8 mouse cellular contexts compared by ENCODE assay signal in the genomic region with DNA sequence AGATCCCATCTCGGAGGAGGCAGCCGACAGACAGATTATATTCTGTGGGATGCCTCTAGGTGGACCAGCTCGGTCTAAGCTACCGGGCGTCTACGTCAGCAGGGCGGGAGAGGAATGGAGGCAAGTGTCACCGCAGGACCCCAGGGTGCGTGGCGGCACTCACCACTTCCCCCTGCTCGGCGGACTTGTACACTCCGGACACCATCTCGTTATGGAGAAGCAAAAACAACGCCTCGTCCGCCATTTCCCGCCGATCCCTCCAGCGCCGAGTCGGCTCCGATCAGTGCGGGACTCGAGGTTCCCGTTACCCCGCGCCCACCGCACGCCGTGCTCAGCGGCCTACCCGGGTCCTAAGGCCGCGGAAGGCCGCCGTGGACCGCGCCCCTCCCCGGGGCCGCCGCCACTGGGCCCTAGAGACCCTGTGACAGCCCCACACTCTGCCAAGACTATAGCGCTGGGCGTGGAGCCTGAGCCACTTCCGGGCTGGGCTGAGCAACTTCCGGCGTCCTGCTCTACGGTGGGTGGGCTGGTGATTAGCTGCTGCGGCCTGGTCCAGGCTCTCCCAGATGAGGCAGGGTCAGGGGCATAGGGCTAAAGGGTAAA. TPM values are rescaled to one million over a fixed set of nuclear protein-coding genes. Genes with fewer than 3 reads are reported as not detected.
DNase-seq lines count a peak whose midpoint lies in the region; ATAC-seq and TF ChIP-seq lines count a peak whose summit lies in the region.

TSS of gene Trappc6b (minus strand) at position 480 of the 603 bp plus-strand sequence.

- DNase-seq in MEL (ENCODE audit: low read depth, low spot score) = peak; percentile 88
- peak; percentile 77 to 80 for DNase-seq in cerebellum, adult 18-20 months
- peak; percentile 75 for DNase-seq in heart, postnatal 25 days (ENCODE audit: low spot score)
- peak; percentile 76 to 84 for DNase-seq in layer of hippocampus, adult 18-20 months (ENCODE audit: low spot score in 2 of 2)
- peak; percentile 72 for DNase-seq in lung, adult 2 months
- peak; percentile 81 for DNase-seq in testis, postnatal 10 days (ENCODE audit: low spot score)

- WGBS in forebrain, embryonic 16.5 days = 2% methylated on average over 49 of the region's 49 CpGs
- WGBS in lung, adult 2 months = under 1% methylated on average over 49 of the region's 49 CpGs
- WGBS in neural tube, embryonic 15.5 days = under 1% methylated on average over 49 of the region's 49 CpGs

- peak; percentile 89 to 92 for TF ChIP-seq POLR2A in MEL (IDR thresholded peaks at IDR 0.05; ENCODE audit: control insufficient read depth in 1 of 2, insufficient read depth in 1 of 2, low read depth in 1 of 2, low read length in 2 of 2, poor library complexity in 1 of 2)
- peak; percentile 65; the same call in 1 of the 2 replicates for TF ChIP-seq POLR2A in lung, adult 2 months (IDR thresholded peaks at IDR 0.05; ENCODE audit: borderline replicate concordance, extremely low read depth, low read depth, low read length)

- no peaks in the 10 kb centered on the region for H3K9me3 ChIP-seq in MEL (replicated peaks; ENCODE audit: insufficient read depth, low read length)
- H3K9me3 ChIP-seq in forebrain, embryonic 16.5 days (ENCODE audit: control insufficient read depth, low read length) = no peaks in the 10 kb centered on the region
- H3K9me3 ChIP-seq in neural tube, embryonic 15.5 days (replicated peaks) = no peaks in the 10 kb centered on the region

- peak within 1 kb of the TSS; percentile 80 for H3K27ac ChIP-seq in MEL (ENCODE audit: control insufficient read depth, low read depth, low read length)
- H3K27ac ChIP-seq in forebrain, embryonic 16.5 days (ENCODE audit: low read length) = peak within 1 kb of the TSS; percentile 95
- peak within 1 kb of the TSS; percentile 97 for H3K27ac ChIP-seq in neural tube, embryonic 15.5 days (replicated peaks)

- intact Hi-C loops in heart, postnatal 25 days (cut with DNase I) = loop anchor here (2.0 kb wide), 1 partner anchor 70 kb away; no protein-coding TSS in a partner anchor

- peak within 1 kb of the TSS; percentile 80 for H3K9ac ChIP-seq in MEL (ENCODE audit: control insufficient read depth, low read depth, low read length, poor library complexity, severe bottlenecking)
- peak within 1 kb of the TSS; percentile 94 for H3K9ac ChIP-seq in forebrain, embryonic 16.5 days (replicated peaks; ENCODE audit: low read depth, low read length)
- H3K9ac ChIP-seq in neural tube, embryonic 15.5 days (replicated peaks) = peak within 1 kb of the TSS; percentile 89

- no peaks in the 10 kb centered on the region for H3K27me3 ChIP-seq in MEL (ENCODE audit: control insufficient read depth in 1 of 2, insufficient read depth in 2 of 2, low read length in 2 of 2)
- H3K27me3 ChIP-seq in forebrain, embryonic 16.5 days (replicated peaks; ENCODE audit: control insufficient read depth, insufficient read depth, low read length) = no peaks in the 10 kb centered on the region
- H3K27me3 ChIP-seq in neural tube, embryonic 15.5 days (replicated peaks) = 0 out of 2 replicates have a peak, but pooled peaks cover 2% of the 10 kb centered on the region

- peaks cover 0 to 43% of the 10 kb centered on the region in 2 experiments; a peak in 3 of 4 replicates for H3K36me3 ChIP-seq in MEL (ENCODE audit: control insufficient read depth in 1 of 2, insufficient read depth in 2 of 2, low read length in 2 of 2)
- peaks cover 2% of the 10 kb centered on the region; the same call in 1 of the 2 replicates for H3K36me3 ChIP-seq in forebrain, embryonic 16.5 days (ENCODE audit: control insufficient read depth, insufficient read depth)
- H3K36me3 ChIP-seq in neural tube, embryonic 15.5 days = peaks cover 6% of the 10 kb centered on the region; the same call in 1 of the 2 replicates

- no peak for TF ChIP-seq RAD21 in MEL (IDR thresholded peaks at IDR 0.05; ENCODE audit: low read depth, low read length)

- H3K4me2 ChIP-seq in forebrain, embryonic 16.5 days (ENCODE audit: low read length) = peak within 1 kb of the TSS; percentile 79
- peak within 1 kb of the TSS; percentile 74 for H3K4me2 ChIP-seq in neural tube, embryonic 15.5 days

- peaks cover 10 to 29% of the 10 kb centered on the region in 2 experiments for H3K4me1 ChIP-seq in MEL (ENCODE audit: control insufficient read depth in 1 of 2, insufficient read depth in 2 of 2, low read length in 2 of 2)
- peaks cover 25% of the 10 kb centered on the region for H3K4me1 ChIP-seq in forebrain, embryonic 16.5 days (replicated peaks; ENCODE audit: control insufficient read depth, insufficient read depth, low read length)
- peaks cover 11% of the 10 kb centered on the region for H3K4me1 ChIP-seq in lung, adult 2 months (ENCODE audit: control insufficient read depth, insufficient read depth, low read length)
- peaks cover 31% of the 10 kb centered on the region for H3K4me1 ChIP-seq in neural tube, embryonic 15.5 days

- peak; percentile 98 for ATAC-seq in forebrain, embryonic 16.5 days
- peak; percentile 96 for ATAC-seq in neural tube, embryonic 15.5 days (ENCODE audit: low FRiP score)

- peak within 1 kb of the TSS; percentile 84 to 94 for H3K4me3 ChIP-seq in MEL (ENCODE audit: control insufficient read depth in 1 of 2, insufficient read depth in 1 of 2, low read depth in 2 of 2, low read length in 2 of 2)
- H3K4me3 ChIP-seq in forebrain, embryonic 16.5 days (replicated peaks; ENCODE audit: low read length) = peak within 1 kb of the TSS; percentile 87
- peak within 1 kb of the TSS; percentile 87 for H3K4me3 ChIP-seq in lung, adult 2 months (replicated peaks; ENCODE audit: extremely low read depth, low read depth, low read length)
- H3K4me3 ChIP-seq in neural tube, embryonic 15.5 days (replicated peaks) = peak within 1 kb of the TSS; percentile 73

- TF ChIP-seq CTCF in MEL (IDR thresholded peaks at IDR 0.05 in 2 of 3, conservative IDR thresholded peaks at IDR 0.05 in 1 of 3; ENCODE audit: control insufficient read depth in 1 of 3, insufficient read depth in 1 of 3, low read depth in 2 of 3, low read length in 3 of 3, poor library complexity in 1 of 3, severe bottlenecking in 1 of 3) = no peak
- TF ChIP-seq CTCF in lung, adult 2 months (IDR thresholded peaks at IDR 0.05; ENCODE audit: insufficient read depth, low read length) = 0 out of 2 replicates have a peak, but pooled peaks have one; percentile 20

- peak in 1 of 2 experiments; percentile 26; a peak in 1 of 4 replicates for TF ChIP-seq EP300 in MEL (IDR thresholded peaks at IDR 0.05; ENCODE audit: low read depth in 1 of 2, low read length in 2 of 2)

- peaks cover 33% of the 10 kb centered on the region for H3K79me2 ChIP-seq in MEL (ENCODE audit: control insufficient read depth, insufficient read depth, low read length, poor library complexity)

TF ChIP-seq in MEL, 35 proteins besides CTCF, POLR2A, EP300 and RAD21 (continues in another document):
- TF ChIP-seq POLR2AphosphoS2 (IDR thresholded peaks at IDR 0.05; ENCODE audit: low read length) (peak; percentile 65; the same call in 1 of the 2 replicates), USF2 (IDR thresholded peaks at IDR 0.05; ENCODE audit: borderline replicate concordance in 1 of 2, insufficient read depth in 1 of 2, low read depth in 1 of 2, low read length in 2 of 2) (no peak), NRF1 (IDR thresholded peaks at IDR 0.05; ENCODE audit: insufficient read depth, low read depth, low read length, poor library complexity, severe bottlenecking) (no peak), SMC3 (IDR thresholded peaks at IDR 0.05; ENCODE audit: low read depth, low read length) (no peak), ELF1 (IDR thresholded peaks at IDR 0.05; ENCODE audit: low read depth, low read length) (peak; percentile 71), SIN3A (IDR thresholded peaks at IDR 0.05; ENCODE audit: low read length) (no peak), HCFC1 (IDR thresholded peaks at IDR 0.05; ENCODE audit: low read depth, low read length) (peak; percentile 76), MAX (IDR thresholded peaks at IDR 0.05; ENCODE audit: low read length) (no peak), ZNF384 (IDR thresholded peaks at IDR 0.05; ENCODE audit: low read depth, low read length) (no peak), E2F4 (IDR thresholded peaks at IDR 0.05; ENCODE audit: borderline replicate concordance, low read depth, low read length) (peak; percentile 39; the same call in 1 of the 2 replicates), ZC3H11A (IDR thresholded peaks at IDR 0.05; ENCODE audit: low read depth, low read length) (no peak), ZMIZ1 (IDR thresholded peaks at IDR 0.05; ENCODE audit: low read depth, low read length) (peak; percentile 69; the same call in 1 of the 2 replicates), GABPA (IDR thresholded peaks at IDR 0.05; ENCODE audit: low read depth, low read length) (no peak), TCF12 (IDR thresholded peaks at IDR 0.05; ENCODE audit: low read depth, low read length) (peak; percentile 62), MYC (IDR thresholded peaks at IDR 0.05; ENCODE audit: low read depth, low read length) (no peak), MYB (IDR thresholded peaks at IDR 0.05; ENCODE audit: low read depth, low read length) (no peak), NELFE (IDR thresholded peaks at IDR 0.05; ENCODE audit: low read depth, low read length) (peak; percentile 82), MXI1 (IDR thresholded peaks at IDR 0.05; ENCODE audit: low read depth, low read length) (peak; percentile 31; the same call in 1 of the 2 replicates), ZKSCAN1 (IDR thresholded peaks at IDR 0.05; ENCODE audit: low read depth, low read length) (no peak), MEF2A (IDR thresholded peaks at IDR 0.05; ENCODE audit: extremely low read depth, insufficient replicate concordance, low read depth, low read length, poor library complexity, severe bottlenecking) (no peak), USF1 (IDR thresholded peaks at IDR 0.05; ENCODE audit: low read depth, low read length) (no peak), CHD1 (IDR thresholded peaks at IDR 0.05; ENCODE audit: low read depth, low read length) (no peak), KAT2A (conservative IDR thresholded peaks at IDR 0.05; ENCODE audit: low read depth, low read length) (no peak), BHLHE40 (IDR thresholded peaks at IDR 0.05; ENCODE audit: borderline replicate concordance, low read depth, low read length) (no peak), TBP (IDR thresholded peaks at IDR 0.05; ENCODE audit: low read depth, low read length) (peak; percentile 50; the same call in 1 of the 2 replicates)

RNA-seq across cellular contexts. Expression of gene Trappc6b, which starts in this region (rescaled TPM):
- total RNA-seq in MEL (2012; rRNA removed) = 45.9 and 48.1 TPM in 2 replicates
- polyA plus RNA-seq in MEL (2012; ENCODE audit: insufficient read depth in 1 of 2, insufficient read length in 2 of 2, low read depth in 1 of 2, low replicate concordance in 2 of 2, missing spikeins in 1 of 2) = 10 to 100 TPM in 1 of 2 experiments, not detected in 1; 75.3 TPM
- 153 and 164 TPM in 2 replicates for polyA plus RNA-seq in forebrain, embryonic 16.5 days (2015; fragmentation: Nextera tagmentation; extraction: Ambion mirVana)
- total RNA-seq in heart, postnatal 25 days (2021) = 10 to 100 TPM; 64.8 to 67.3 TPM
- 100 to 1,000 TPM; 103 to 118 TPM for total RNA-seq in layer of hippocampus, adult 18-20 months (2021)
- polyA plus RNA-seq in lung, adult 2 months (2012; rRNA removed) = 87.9 and 113 TPM in 2 replicates
- polyA plus RNA-seq in neural tube, embryonic 15.5 days (2015; fragmentation: Nextera tagmentation; extraction: Ambion mirVana) = 164 and 168 TPM in 2 replicates

Comparison
In these comparisons a context has a peak if more than half of its experiments do, and no peak if none do; other contexts are left out.
1. Peak in every context shown above with its lines: DNase-seq, ATAC-seq, H3K4me3 ChIP-seq and H3K27ac ChIP-seq.